Mouse (Mus musculus) liver, postnatal 0 days (tissue): ENCODE results near the gene Veph1.

Experiments used
- CTCF ChIP-seq: sonication (generic); IDR thresholded peaks from 2 replicates; pipeline ENCODE4 v1.5.1; 2016; ENCODE audit warnings: antibody characterized with exemption, low read depth
- EP300 ChIP-seq: IDR thresholded peaks from 2 replicates; pipeline ENCODE4 v1.6.1; 2016; ENCODE audit warnings: antibody characterized with exemption, low read depth, mild to moderate bottlenecking

GRCm38 (mm10) chr3:66083407-66083806 lies 213.2 kb downstream of the Veph1 start:
- TF ChIP-seq CTCF: no peak
- no peak for TF ChIP-seq EP300
